Mouse (Mus musculus) G1E (cell line): ENCODE measurements around the gene Pdzd11.

Experiments
- CTCF ChIP-seq: IDR thresholded peaks from 2 replicates; pipeline ENCODE4 v1.5.1; 2012; ENCODE audit warnings: low read depth, low read length, inconsistent platforms, mixed read lengths
- GATA1 ChIP-seq: IDR thresholded peaks from 2 replicates; pipeline ENCODE4 v1.6.1; 2012; ENCODE audit warnings: borderline replicate concordance, low read length, inconsistent platforms, mixed read lengths
- GATA2 ChIP-seq: IDR thresholded peaks from 2 replicates; pipeline ENCODE4 v1.6.1; 2012; ENCODE audit warnings: low read depth, low read length, inconsistent platforms, borderline replicate concordance
- POLR2AphosphoS5 ChIP-seq: IDR thresholded peaks from 2 replicates; pipeline ENCODE4 v1.6.1; 2012; ENCODE audit warnings: low read depth, low read length, inconsistent platforms; ENCODE audit not compliant: insufficient replicate concordance
- TAL1 ChIP-seq: conservative IDR thresholded peaks from 2 replicates; pipeline ENCODE4 v1.6.1; 2012; ENCODE audit warnings: low read depth, low read length, inconsistent platforms, mixed read lengths

DNA sequence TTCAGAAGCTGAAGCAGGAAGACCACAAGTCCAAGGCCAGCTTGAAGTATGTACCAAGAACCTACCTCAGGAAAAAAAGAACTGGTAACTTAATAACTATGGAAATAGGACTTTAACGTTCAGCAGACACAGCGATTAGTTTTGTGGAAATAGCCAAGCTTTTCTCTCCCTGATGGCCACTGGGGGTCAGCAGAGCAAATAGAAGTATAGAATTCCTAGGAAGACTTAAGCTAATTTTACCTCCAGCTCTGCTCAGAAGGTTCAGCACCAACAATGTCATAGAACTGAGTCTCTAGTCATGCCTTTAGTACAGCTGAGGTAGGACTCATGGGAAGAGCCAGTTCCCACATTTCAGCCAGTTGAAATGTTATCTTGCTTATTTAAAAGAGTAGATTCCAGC lies 5.0 kb downstream of the Pdzd11 start:
- TF ChIP-seq TAL1: no peak
- no peak for TF ChIP-seq CTCF
- no peak for TF ChIP-seq GATA1
- TF ChIP-seq GATA2: no peak
- TF ChIP-seq POLR2AphosphoS5: no peak
